Mouse (Mus musculus): ENCODE data around the gene 4930438A08Rik.

4930438A08Rik gene

GRCm38 (mm10) chr11:58329906-58330275 lies 55.3 kb downstream of the 4930438A08Rik start:
- DNase-seq = no peak

GRCm38 (mm10) chr11:58330276-58331148 lies 55.9 kb downstream of the 4930438A08Rik start, which contains the start of the genes Zfp672 and Sh3bp5l:
Gene Zfp672 (minus strand): TSS chr11:58330339.
Gene Sh3bp5l (plus strand): TSS chr11:58330724.
- peak; percentile 90 to 93 for DNase-seq

- DNase-seq = peak; percentile 22 to 40
Measured at GRCm38 (mm10) chr11:58331149-58331495, 56.5 kb downstream of the 4930438A08Rik start.

GRCm38 (mm10) chr11:58331546-58331945 lies 56.9 kb downstream of the 4930438A08Rik start:
- DNase-seq = no peak

- DNase-seq = peak; percentile 47 to 57
Measured at GRCm38 (mm10) chr11:58334746-58335145, 60.1 kb downstream of the 4930438A08Rik start.
